Mouse (Mus musculus) heart, adult 2 months (tissue): ENCODE results near the gene Sept9.

Experiments
- CTCF ChIP-seq: fragments of 200-600 bp; IDR thresholded peaks from 2 replicates; pipeline ENCODE4 v1.8.1; 2022; ENCODE audit warnings: antibody characterized with exemption, mild to moderate bottlenecking, moderate library complexity
- EP300 ChIP-seq: fragments of 200-500 bp; IDR thresholded peaks from 2 replicates; pipeline ENCODE4 v1.6.1; 2011; ENCODE audit warnings: low read depth, low read length, control low read depth; ENCODE audit not compliant: insufficient read depth

- TF ChIP-seq EP300, result no peak
- TF ChIP-seq CTCF, result no peak
These were observed 39.5 kb upstream of the Sept9 start for GRCm38 (mm10) chr11:117159946-117160307.
